ENCODE assay signal across 8 mouse cellular contexts in genomic region chr5:127336048-127336907, GRCm38 (mm10).
DNase-seq lines count a peak whose midpoint lies in the region; ATAC-seq and TF ChIP-seq lines count a peak whose summit lies in the region.

No protein-coding gene starts in this region.

- H3K27me3 ChIP-seq in cerebellum, adult 2 months (ENCODE audit: control insufficient read depth, insufficient read depth, low read length) = no peaks in the 10 kb centered on the region
- no peaks in the 10 kb centered on the region for H3K27me3 ChIP-seq in hindbrain, embryonic 15.5 days
- H3K27me3 ChIP-seq in lung, embryonic 15.5 days = no peaks in the 10 kb centered on the region
- H3K27me3 ChIP-seq in thymus, adult 2 months (ENCODE audit: control insufficient read depth, insufficient read depth, low read length) = no peaks in the 10 kb centered on the region

- 23% methylated on average over 15 of the region's 15 CpGs for WGBS in cerebellum, adult 2 months
- 7% methylated on average over 15 of the region's 15 CpGs for WGBS in hindbrain, embryonic 15.5 days
- WGBS in lung, embryonic 15.5 days = 3% methylated on average over 15 of the region's 15 CpGs
- 32% methylated on average over 15 of the region's 15 CpGs for WGBS in thymus, adult 2 months

- TF ChIP-seq POLR2A in cerebellum, adult 2 months (IDR thresholded peaks at IDR 0.05; ENCODE audit: borderline replicate concordance, insufficient read depth, low read length) = no peak
- no peak for TF ChIP-seq POLR2A in thymus, adult 2 months (IDR thresholded peaks at IDR 0.05; ENCODE audit: control insufficient read depth, extremely low read depth, insufficient read depth, low read length, poor library complexity)

- H3K36me3 ChIP-seq in hindbrain, embryonic 15.5 days = no peaks in the 10 kb centered on the region
- H3K36me3 ChIP-seq in lung, embryonic 15.5 days = no peaks in the 10 kb centered on the region
- no peaks in the 10 kb centered on the region for H3K36me3 ChIP-seq in thymus, adult 2 months (ENCODE audit: control insufficient read depth, insufficient read depth, low read length)

- peak; percentile 71 for ATAC-seq in hindbrain, embryonic 15.5 days (ENCODE audit: low FRiP score, low read depth)
- peak; percentile 85 for ATAC-seq in lung, embryonic 15.5 days (ENCODE audit: borderline replicate concordance, extremely low read depth, low FRiP score, low TSS enrichment)

- no peaks in the 10 kb centered on the region for H3K9me3 ChIP-seq in hindbrain, embryonic 15.5 days
- no peaks in the 10 kb centered on the region for H3K9me3 ChIP-seq in lung, embryonic 15.5 days

- H3K9ac ChIP-seq in hindbrain, embryonic 15.5 days = no peak overlapping the region
- H3K9ac ChIP-seq in lung, embryonic 15.5 days = no peak overlapping the region

- TF ChIP-seq CTCF in cerebellum, adult 2 months (IDR thresholded peaks at IDR 0.05; ENCODE audit: borderline replicate concordance, insufficient read depth, low read depth, low read length) = no peak
- no peak for TF ChIP-seq CTCF in thymus, adult 2 months (IDR thresholded peaks at IDR 0.05; ENCODE audit: borderline replicate concordance, control insufficient read depth, extremely low read depth, insufficient read depth, low read length, poor library complexity)

- DNase-seq in adrenal gland, adult 2 months = peak; percentile 51
- no peak for DNase-seq in adrenal gland, postnatal 4 days (ENCODE audit: low spot score in 2 of 2)
- DNase-seq in cerebellum, adult 2 months = peak; percentile 50 to 76
- peak; percentile 17 to 20 for DNase-seq in frontal cortex, postnatal 36 days (ENCODE audit: low spot score in 2 of 2)
- DNase-seq in skeletal muscle tissue, adult 2 months (ENCODE audit: low read depth, low spot score) = peak; percentile 52
- DNase-seq in thymus, adult 2 months = no peak

- H3K4me2 ChIP-seq in hindbrain, embryonic 15.5 days = peak overlapping the region; percentile 39
- peak overlapping the region; percentile 30 for H3K4me2 ChIP-seq in lung, embryonic 15.5 days

- peaks cover 11% of the 10 kb centered on the region for H3K4me1 ChIP-seq in cerebellum, adult 2 months (ENCODE audit: control insufficient read depth, insufficient read depth, low read length)
- peaks cover 33% of the 10 kb centered on the region for H3K4me1 ChIP-seq in hindbrain, embryonic 15.5 days (replicated peaks)
- peaks cover 46% of the 10 kb centered on the region for H3K4me1 ChIP-seq in lung, embryonic 15.5 days
- no peaks in the 10 kb centered on the region for H3K4me1 ChIP-seq in thymus, adult 2 months (replicated peaks; ENCODE audit: control insufficient read depth, insufficient read depth, low read length)

- H3K27ac ChIP-seq in cerebellum, adult 2 months (ENCODE audit: insufficient read depth, low read length) = no peak overlapping the region
- 0 out of 2 replicates have a peak overlapping the region, but pooled peaks have one; percentile 16 for H3K27ac ChIP-seq in hindbrain, embryonic 15.5 days (replicated peaks)
- peak overlapping the region; percentile 70 for H3K27ac ChIP-seq in lung, embryonic 15.5 days
- H3K27ac ChIP-seq in thymus, adult 2 months (ENCODE audit: control insufficient read depth, insufficient read depth, low read length) = no peak overlapping the region

- no peak overlapping the region for H3K4me3 ChIP-seq in cerebellum, adult 2 months (replicated peaks; ENCODE audit: insufficient read depth, low read depth, low read length)
- H3K4me3 ChIP-seq in hindbrain, embryonic 15.5 days = no peak overlapping the region
- no peak overlapping the region for H3K4me3 ChIP-seq in lung, embryonic 15.5 days
- no peak overlapping the region for H3K4me3 ChIP-seq in thymus, adult 2 months (ENCODE audit: control insufficient read depth, insufficient read depth, low read length)

Comparison
In these comparisons a context has a peak if more than half of its experiments do, and no peak if none do; other contexts are left out.
1. DNase-seq: peak in adrenal gland, adult 2 months (single experiment), cerebellum, adult 2 months (2 of 2), frontal cortex, postnatal 36 days (2 of 2) and skeletal muscle tissue, adult 2 months (single experiment); none in adrenal gland, postnatal 4 days (0 of 2) and thymus, adult 2 months (single experiment).
2. H3K27ac ChIP-seq: peak in hindbrain, embryonic 15.5 days (single experiment) and lung, embryonic 15.5 days (single experiment); none in cerebellum, adult 2 months (single experiment) and thymus, adult 2 months (single experiment).